Mouse (Mus musculus): Measurements from ENCODE around the gene Dnaja3.

GRCm38 (mm10) chr16:4726528-4727128 is 86.8 kb downstream of the Dnaja3 start:
- TF ChIP-seq CTCF (IDR thresholded peaks at IDR 0.05; ENCODE audit: extremely low read depth, insufficient read length, insufficient replicate concordance, low read depth, low read length): no peak
- no peak for TF ChIP-seq POLR2A (IDR thresholded peaks at IDR 0.05; ENCODE audit: low read depth, low read length)

Measured in small intestine, adult 2 months (tissue).